Mouse (Mus musculus) midbrain, postnatal 0 days (tissue): ENCODE results near the gene Prdm12. TPM values are rescaled to one million over a fixed set of nuclear protein-coding genes. Genes with fewer than 3 reads are reported as not detected.
"Not testable (repeated sequence)": the region's sequence is repeated elsewhere in the genome, so short reads cannot be mapped to it uniquely, and the experiment has no call there.

ENCODE experiments used
- ATAC-seq: fragments of 200-750 bp; cut with Nextera tagmentation; 2 replicates; pipeline ENCODE4 v1.8.0; 2017; ENCODE audit warnings: moderate number of reproducible peaks, mild to moderate bottlenecking, moderate TSS enrichment, moderate library complexity; ENCODE audit not compliant: low FRiP score
- DNase-seq: peaks from one replicate; pipeline ENCODE4 v3.0.0-alpha.2; 2015; ENCODE audit warnings: low spot score
- H3K27ac ChIP-seq: fragments of 300-500 bp; sonication (generic); 2 replicates; pipeline ENCODE4 v1.5.1; 2014; ENCODE audit warnings: low read depth, mild to moderate bottlenecking, low read length, mixed read lengths
- H3K27me3 ChIP-seq: fragments of 300-500 bp; sonication (generic); 2 replicates; pipeline ENCODE4 v1.6.1; 2014; ENCODE audit warnings: low read length, control low read depth, mixed read lengths; ENCODE audit not compliant: insufficient read depth
- H3K36me3 ChIP-seq: fragments of 300-500 bp; sonication (generic); 2 replicates; pipeline ENCODE4 v1.6.1; 2014; ENCODE audit warnings: low read length, control low read depth, mixed read lengths; ENCODE audit not compliant: insufficient read depth
- H3K4me1 ChIP-seq: fragments of 300-500 bp; sonication (generic); 2 replicates; pipeline ENCODE4 v1.6.1; 2014; ENCODE audit warnings: mild to moderate bottlenecking, control low read depth, antibody characterized with exemption, low read length, mixed read lengths; ENCODE audit not compliant: insufficient read depth
- H3K4me2 ChIP-seq: fragments of 300-500 bp; sonication (generic); 2 replicates; pipeline ENCODE4 v1.6.1; 2014; ENCODE audit warnings: low read depth, mild to moderate bottlenecking, low read length, mixed read lengths; ENCODE audit not compliant: poor library complexity, severe bottlenecking
- H3K4me3 ChIP-seq: fragments of 300-500 bp; sonication (generic); 2 replicates; pipeline ENCODE4 v1.5.1; 2014; ENCODE audit warnings: low read depth, mild to moderate bottlenecking, low read length, moderate library complexity
- H3K9ac ChIP-seq: fragments of 300-500 bp; sonication (generic); replicated peaks from 2 replicates; pipeline ENCODE4 v1.6.1; 2014; ENCODE audit warnings: mild to moderate bottlenecking, low read length, moderate library complexity, mixed read lengths; ENCODE audit not compliant: poor library complexity, severe bottlenecking
- H3K9me3 ChIP-seq: fragments of 300-500 bp; sonication (generic); 2 replicates; pipeline ENCODE4 v1.6.1; 2016; ENCODE audit warnings: low read length, control low read depth
- CTCF ChIP-seq: IDR thresholded peaks from 2 replicates; pipeline ENCODE4 v1.5.1; 2016; ENCODE audit warnings: antibody characterized with exemption, mild to moderate bottlenecking
- WGBS: fragments of 180-500 bp; shearing (Covaris S2); extraction: QIAGEN DNeasy Blood & Tissue Kit; methylation state at CpG from one replicate; pipeline ENCODE4 v1.1.7; 2014; 5-methylcytosine and 5-hydroxymethylcytosine counted together
- polyA plus RNA-seq: library from polyadenylated mRNA; unstranded; fragments of >200 nt; fragmentation: Nextera tagmentation; extraction: Ambion mirVana; gene quantifications from 2 replicates; pipeline ENCODE4 v1.2.1, GENCODE M21; 2015
- total RNA-seq: library from RNA; depleted of rRNA; stranded (reverse); fragments of >200 nt; gene quantifications from 2 replicates; pipeline ENCODE4 v1.2.3, GENCODE M21; 2014

Prdm12 gene
- total and polyA plus RNA-seq, 2 experiments from 2014 or later, result 0.99 to 2.4 TPM

GRCm38 (mm10) chr2:31681051-31681707 is 41.3 kb downstream of the Prdm12 start:
- DNase-seq, H3K27ac ChIP-seq, H3K9ac ChIP-seq, H3K9me3 ChIP-seq, H3K27me3 ChIP-seq, H3K4me2 ChIP-seq, H3K4me1 ChIP-seq, ATAC-seq, H3K4me3 ChIP-seq: not testable (repeated sequence)
- peak; percentile 39 for TF ChIP-seq CTCF
- 87% methylated on average over 15 of the region's 15 CpGs for WGBS
- H3K36me3 ChIP-seq, result peaks cover 34% of the 10 kb centered on the region

GRCm38 (mm10) chr2:31681731-31682235 is 41.9 kb downstream of the Prdm12 start:
- no peak overlapping the region for H3K4me2 ChIP-seq
- no peaks in the 10 kb centered on the region for H3K27me3 ChIP-seq
- no peak for DNase-seq
- H3K36me3 ChIP-seq, result peaks cover 28% of the 10 kb centered on the region
- H3K27ac ChIP-seq, result no peak overlapping the region
- H3K9me3 ChIP-seq, result no peaks in the 10 kb centered on the region
- 89% methylated on average over 6 of the region's 6 CpGs for WGBS
- H3K9ac ChIP-seq, result no peak overlapping the region
- no peak overlapping the region for H3K4me3 ChIP-seq
- no peak for TF ChIP-seq CTCF
- no peaks in the 10 kb centered on the region for H3K4me1 ChIP-seq
- ATAC-seq, result no peak

- Histone ChIP-seq H3K36me3 (peaks cover 16% of the 10 kb centered on the region; the same call in 1 of the 2 replicates), H3K27me3 (no peaks in the 10 kb centered on the region), H3K9me3 (no peaks in the 10 kb centered on the region), H3K9ac (no peak overlapping the region), H3K27ac (no peak overlapping the region), H3K4me1 (no peaks in the 10 kb centered on the region), H3K4me3 (no peak overlapping the region), H3K4me2 (no peak overlapping the region)
- DNase-seq (peak; percentile 86), ATAC-seq (no peak)
- TF ChIP-seq CTCF, result peak; percentile 89
- WGBS, result 11% methylated on average over 2 of the region's 2 CpGs
These were observed 43.8 kb downstream of the Prdm12 start for GRCm38 (mm10) chr2:31683666-31684065.

GRCm38 (mm10) chr2:31688074-31688925 is 48.5 kb downstream of the Prdm12 start, which contains the start of gene Abl1:
Gene Abl1, plus strand, starts transcription at chr2:31688376.
- no peaks in the 10 kb centered on the region for H3K9me3 ChIP-seq
- TF ChIP-seq CTCF, result peak; percentile 62
- H3K36me3 ChIP-seq, result no peaks in the 10 kb centered on the region
- DNase-seq, result peak; percentile 99
- H3K27ac ChIP-seq, result peak within 1 kb of the TSS; percentile 69
- H3K9ac ChIP-seq, result peak within 1 kb of the TSS; percentile 79
- WGBS, result under 1% methylated on average over 61 of the region's 64 CpGs
- peak within 1 kb of the TSS; percentile 64 for H3K4me3 ChIP-seq
- peak within 1 kb of the TSS; percentile 66 for H3K4me2 ChIP-seq
- H3K27me3 ChIP-seq, result no peaks in the 10 kb centered on the region
- peaks cover 13% of the 10 kb centered on the region for H3K4me1 ChIP-seq
- ATAC-seq, result peak; percentile 98

- DNase-seq, result no peak
- H3K36me3 ChIP-seq, result no peaks in the 10 kb centered on the region
- H3K9me3 ChIP-seq, result no peaks in the 10 kb centered on the region
- peak overlapping the region; percentile 66 for H3K4me2 ChIP-seq
- H3K4me1 ChIP-seq, result peaks cover 13% of the 10 kb centered on the region
- H3K27ac ChIP-seq, result peak overlapping the region; percentile 69
- no peak for TF ChIP-seq CTCF
- H3K4me3 ChIP-seq, result peak overlapping the region; percentile 64
- H3K9ac ChIP-seq, result peak overlapping the region; percentile 79
- no peak for ATAC-seq
- no peaks in the 10 kb centered on the region for H3K27me3 ChIP-seq
- under 1% methylated on average over 12 of the region's 12 CpGs for WGBS
These were observed 49.2 kb downstream of the Prdm12 start for GRCm38 (mm10) chr2:31689045-31689444.
